Mouse (Mus musculus): Measurements from ENCODE around the gene Ythdc1. TPM values are rescaled to one million over a fixed set of nuclear protein-coding genes. Genes with fewer than 3 reads are reported as not detected.
"Not testable (repeated sequence)": the region's sequence is repeated elsewhere in the genome, so short reads cannot be mapped to it uniquely, and the experiment has no call there.

Gene Ythdc1
- 35.5 and 38.5 TPM in 2 replicates for polyA plus RNA-seq (2016; fragmentation: Nextera tagmentation; extraction: Ambion mirVana)

- peaks cover 12% of the 10 kb centered on the region for H3K4me1 ChIP-seq
- H3K27me3 ChIP-seq (ENCODE audit: low read depth, poor library complexity, severe bottlenecking): no peaks in the 10 kb centered on the region
- peak within 1 kb of the TSS; percentile 99 for H3K27ac ChIP-seq (replicated peaks)
- peaks cover 16% of the 10 kb centered on the region for H3K36me3 ChIP-seq
- peak within 1 kb of the TSS; percentile 91 for H3K4me3 ChIP-seq
- WGBS: under 1% methylated on average over 84 of the region's 111 CpGs
- DNase-seq (ENCODE audit: low spot score): peak; percentile 96
- H3K9me3 ChIP-seq (replicated peaks): no peaks in the 10 kb centered on the region
Measured at GRCm38 (mm10) chr5:86803962-86804940, at the start of gene Ythdc1. TSS of gene Ythdc1 (plus strand) at chr5:86804221.

GRCm38 (mm10) chr5:86769015-86769658, 34.9 kb upstream of the Ythdc1 start:
- DNase-seq (ENCODE audit: low spot score): no peak
- Histone ChIP-seq H3K4me1 (no peaks in the 10 kb centered on the region), H3K9me3 (replicated peaks) (no peaks in the 10 kb centered on the region), H3K36me3 (no peaks in the 10 kb centered on the region), H3K4me3 (no peak overlapping the region), H3K27me3 (ENCODE audit: low read depth, poor library complexity, severe bottlenecking) (no peaks in the 10 kb centered on the region), H3K27ac (replicated peaks) (no peak overlapping the region)
- 75% methylated on average over 3 of the region's 3 CpGs for WGBS

DNA sequence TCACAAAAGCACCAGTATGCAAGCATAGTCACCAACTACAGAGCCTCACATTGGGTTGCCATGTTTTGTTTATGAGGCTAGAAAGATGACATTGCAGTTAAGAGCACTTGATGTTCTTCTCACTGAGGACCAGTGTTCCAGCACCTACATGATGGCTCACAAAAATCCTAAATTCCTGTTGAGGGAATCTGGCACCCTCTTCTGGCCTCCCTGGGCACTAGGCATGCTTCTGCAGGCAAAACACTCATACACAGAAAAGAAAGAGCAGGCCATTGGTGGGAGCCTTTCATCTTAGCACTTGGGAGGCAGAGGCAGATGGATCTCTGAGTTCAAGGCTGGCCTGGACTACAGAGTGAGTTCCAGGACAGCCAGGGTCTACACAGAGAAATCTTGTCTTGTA, 33.0 kb upstream of the Ythdc1 start:
- no peak for DNase-seq (ENCODE audit: low spot score)
- H3K27me3 ChIP-seq (ENCODE audit: low read depth, poor library complexity, severe bottlenecking): no peaks in the 10 kb centered on the region
- H3K4me3 ChIP-seq: no peak overlapping the region
- no peaks in the 10 kb centered on the region for H3K36me3 ChIP-seq
- no peak overlapping the region for H3K27ac ChIP-seq (replicated peaks)
- no peaks in the 10 kb centered on the region for H3K9me3 ChIP-seq (replicated peaks)
- H3K4me1 ChIP-seq: no peaks in the 10 kb centered on the region

- Histone ChIP-seq H3K27ac (replicated peaks) (no peak overlapping the region), H3K27me3 (ENCODE audit: low read depth, poor library complexity, severe bottlenecking) (no peaks in the 10 kb centered on the region), H3K9me3 (replicated peaks) (no peaks in the 10 kb centered on the region), H3K36me3 (no peaks in the 10 kb centered on the region), H3K4me3 (no peak overlapping the region), H3K4me1 (no peaks in the 10 kb centered on the region)
- 95% methylated on average over 5 of the region's 5 CpGs for WGBS
- no peak for DNase-seq (ENCODE audit: low spot score)
Measured at GRCm38 (mm10) chr5:86776941-86777340, 27.1 kb upstream of the Ythdc1 start.

- Histone ChIP-seq H3K4me3 (no peak overlapping the region), H3K27me3 (ENCODE audit: low read depth, poor library complexity, severe bottlenecking) (no peaks in the 10 kb centered on the region), H3K27ac (replicated peaks) (no peak overlapping the region), H3K4me1 (no peaks in the 10 kb centered on the region), H3K9me3 (replicated peaks) (no peaks in the 10 kb centered on the region), H3K36me3 (no peaks in the 10 kb centered on the region)
- DNase-seq (ENCODE audit: low spot score): no peak
- WGBS: 96% methylated on average over 1 of the region's 1 CpGs
Measured at GRCm38 (mm10) chr5:86778471-86778870, 25.6 kb upstream of the Ythdc1 start.

DNA sequence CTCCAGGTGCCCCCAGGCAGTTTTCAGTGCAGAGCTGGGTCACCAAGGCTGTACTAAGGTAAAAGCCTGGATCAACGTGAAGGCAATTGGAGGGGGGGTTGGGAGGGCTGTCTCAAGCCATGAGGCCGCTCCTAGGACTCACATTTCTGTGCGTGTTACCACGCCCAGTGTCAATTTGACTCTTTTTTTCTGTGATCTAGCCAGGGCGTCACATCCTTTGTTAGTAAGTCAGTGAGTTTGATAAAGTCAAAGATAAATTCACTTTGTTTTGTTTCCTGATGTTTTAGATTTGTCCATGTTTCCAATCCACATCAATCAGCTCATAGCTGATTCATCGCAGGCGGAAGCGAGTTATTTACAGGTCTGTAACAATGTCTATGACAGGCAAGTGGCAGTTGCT, 21.0 kb upstream of the Ythdc1 start:
- DNase-seq (ENCODE audit: low spot score): no peak
- no peak overlapping the region for H3K27ac ChIP-seq (replicated peaks)
- WGBS: 78% methylated on average over 8 of the region's 8 CpGs
- peaks cover 4% of the 10 kb centered on the region; the same call in 1 of the 2 replicates for H3K4me1 ChIP-seq
- no peaks in the 10 kb centered on the region for H3K27me3 ChIP-seq (ENCODE audit: low read depth, poor library complexity, severe bottlenecking)
- no peaks in the 10 kb centered on the region for H3K9me3 ChIP-seq (replicated peaks)
- no peaks in the 10 kb centered on the region for H3K36me3 ChIP-seq
- no peak overlapping the region for H3K4me3 ChIP-seq

GRCm38 (mm10) chr5:86784205-86784604, 19.8 kb upstream of the Ythdc1 start:
- 95% methylated on average over 1 of the region's 1 CpGs for WGBS

DNA sequence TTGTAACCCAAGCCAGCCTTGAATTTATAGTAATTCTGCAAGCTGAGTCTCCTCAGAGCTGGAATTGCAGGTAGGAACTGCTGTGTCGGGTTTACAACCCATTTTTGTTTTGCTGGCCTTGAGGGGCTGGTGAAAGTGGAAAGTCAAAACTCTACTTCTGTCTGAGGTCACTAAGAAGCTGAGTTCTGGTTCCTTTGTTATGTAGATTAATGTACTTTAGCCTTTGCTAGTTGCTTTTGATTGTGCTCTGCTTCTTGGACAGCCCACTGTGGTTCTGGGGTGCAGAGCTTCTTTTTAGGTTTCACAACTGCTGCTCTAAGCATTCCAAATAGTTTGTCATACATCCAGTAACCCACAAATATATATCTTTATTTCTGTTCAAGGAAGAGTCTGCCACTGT, 17.2 kb upstream of the Ythdc1 start:
- no peak overlapping the region for H3K4me3 ChIP-seq
- H3K36me3 ChIP-seq: no peaks in the 10 kb centered on the region
- DNase-seq (ENCODE audit: low spot score): no peak
- no peak overlapping the region for H3K27ac ChIP-seq (replicated peaks)
- no peaks in the 10 kb centered on the region for H3K9me3 ChIP-seq (replicated peaks)
- peaks cover 4% of the 10 kb centered on the region; the same call in 1 of the 2 replicates for H3K4me1 ChIP-seq
- no peaks in the 10 kb centered on the region for H3K27me3 ChIP-seq (ENCODE audit: low read depth, poor library complexity, severe bottlenecking)
- WGBS: 38% methylated on average over 1 of the region's 1 CpGs

More at GRCm38 (mm10) chr5:86784205-86784604, 19.8 kb upstream of the Ythdc1 start:
- Histone ChIP-seq H3K9me3 (replicated peaks) (no peaks in the 10 kb centered on the region), H3K27ac (replicated peaks) (no peak overlapping the region), H3K4me3 (no peak overlapping the region), H3K27me3 (ENCODE audit: low read depth, poor library complexity, severe bottlenecking) (no peaks in the 10 kb centered on the region), H3K4me1 (peaks cover 4% of the 10 kb centered on the region; the same call in 1 of the 2 replicates), H3K36me3 (no peaks in the 10 kb centered on the region)
- DNase-seq (ENCODE audit: low spot score): no peak

DNA sequence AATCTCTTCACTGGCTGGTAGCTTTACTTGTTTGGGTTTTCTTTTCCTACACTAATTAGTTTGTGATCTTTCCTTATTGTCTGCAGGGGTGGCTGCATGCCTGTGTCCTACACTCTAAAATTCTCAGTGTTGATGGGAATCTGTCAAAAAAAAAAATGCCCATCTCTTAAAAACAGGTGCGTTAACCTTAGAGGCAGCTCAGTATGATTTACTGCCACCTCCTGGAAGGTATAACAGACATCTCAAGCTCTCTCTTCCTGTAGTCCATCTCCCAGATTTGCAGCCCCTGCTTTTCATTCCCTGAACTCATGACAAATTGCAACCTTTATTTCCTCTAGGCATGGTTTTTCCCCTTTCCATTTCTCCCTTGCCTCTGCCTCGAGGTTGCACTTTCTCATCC, 14.1 kb upstream of the Ythdc1 start:
- H3K27ac ChIP-seq (replicated peaks): no peak overlapping the region
- 83% methylated on average over 2 of the region's 2 CpGs for WGBS
- H3K9me3 ChIP-seq (replicated peaks): no peaks in the 10 kb centered on the region
- H3K36me3 ChIP-seq: no peaks in the 10 kb centered on the region
- no peak for DNase-seq (ENCODE audit: low spot score)
- no peak overlapping the region for H3K4me3 ChIP-seq
- H3K27me3 ChIP-seq (ENCODE audit: low read depth, poor library complexity, severe bottlenecking): no peaks in the 10 kb centered on the region
- H3K4me1 ChIP-seq: peaks cover 4% of the 10 kb centered on the region; the same call in 1 of the 2 replicates

- Histone ChIP-seq H3K4me3 (no peak overlapping the region), H3K36me3 (no peaks in the 10 kb centered on the region), H3K9me3 (replicated peaks) (no peaks in the 10 kb centered on the region), H3K4me1 (no peaks in the 10 kb centered on the region), H3K27ac (replicated peaks) (no peak overlapping the region), H3K27me3 (ENCODE audit: low read depth, poor library complexity, severe bottlenecking) (no peaks in the 10 kb centered on the region)
- no peak for DNase-seq (ENCODE audit: low spot score)
- WGBS: 69% methylated on average over 4 of the region's 4 CpGs
Measured at GRCm38 (mm10) chr5:86792249-86792648, 11.8 kb upstream of the Ythdc1 start.

GRCm38 (mm10) chr5:86792807-86793206, 11.2 kb upstream of the Ythdc1 start:
- no peaks in the 10 kb centered on the region for H3K27me3 ChIP-seq (ENCODE audit: low read depth, poor library complexity, severe bottlenecking)
- no peaks in the 10 kb centered on the region for H3K9me3 ChIP-seq (replicated peaks)
- H3K4me3 ChIP-seq: no peak overlapping the region
- H3K36me3 ChIP-seq: no peaks in the 10 kb centered on the region
- H3K27ac ChIP-seq (replicated peaks): no peak overlapping the region
- WGBS: 75% methylated on average over 8 of the region's 8 CpGs
- DNase-seq (ENCODE audit: low spot score): no peak
- H3K4me1 ChIP-seq: no peaks in the 10 kb centered on the region

DNA sequence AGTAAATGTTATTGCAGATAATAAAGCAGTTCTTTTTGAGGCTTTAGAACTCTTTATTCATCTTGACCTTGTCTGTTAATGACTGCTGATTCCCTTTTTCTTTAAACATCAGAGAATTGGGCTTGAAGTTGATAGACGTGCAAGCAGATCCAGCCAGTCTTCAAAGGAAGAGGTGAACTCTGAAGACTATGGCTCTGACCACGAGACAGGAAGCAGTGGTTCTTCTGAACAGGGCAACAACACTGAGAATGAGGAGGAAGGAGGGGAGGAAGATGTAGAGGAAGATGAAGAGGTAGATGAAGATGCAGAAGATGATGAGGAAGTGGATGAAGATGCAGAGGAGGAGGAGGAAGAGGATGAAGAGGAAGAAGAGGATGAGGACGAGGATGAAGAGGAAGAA, 12.8 kb downstream of the Ythdc1 start:
- Histone ChIP-seq H3K4me3 (no peak overlapping the region), H3K36me3 (peaks cover 73% of the 10 kb centered on the region), H3K4me1 (no peaks in the 10 kb centered on the region), H3K27ac (replicated peaks) (no peak overlapping the region), H3K27me3 (ENCODE audit: low read depth, poor library complexity, severe bottlenecking) (no peaks in the 10 kb centered on the region), H3K9me3 (replicated peaks) (no peaks in the 10 kb centered on the region)
- no peak for DNase-seq (ENCODE audit: low spot score)
- WGBS: 91% methylated on average over 3 of the region's 3 CpGs

DNA sequence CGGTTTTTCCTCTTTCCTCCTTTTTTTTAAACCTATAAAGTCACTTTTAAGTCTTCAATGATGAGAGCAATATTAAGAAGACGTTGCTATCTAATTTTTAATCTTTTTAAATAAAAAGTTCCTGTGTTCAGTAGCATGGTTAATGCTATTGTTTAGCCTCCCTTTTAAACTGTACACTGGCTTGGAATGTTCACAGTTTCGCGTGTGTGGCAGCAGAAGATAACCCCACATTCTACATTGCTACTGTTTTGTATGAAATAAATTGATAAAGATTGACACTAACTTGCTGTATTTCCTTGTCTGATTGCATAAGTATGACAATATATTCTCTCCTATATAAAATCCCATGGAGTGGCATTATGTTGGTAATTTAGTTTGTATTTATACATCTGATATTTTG, 32.4 kb downstream of the Ythdc1 start:
- H3K27ac ChIP-seq (replicated peaks); H3K9me3 ChIP-seq (replicated peaks); H3K4me3 ChIP-seq; H3K4me1 ChIP-seq; DNase-seq (ENCODE audit: low spot score); H3K27me3 ChIP-seq (ENCODE audit: low read depth, poor library complexity, severe bottlenecking): not testable (repeated sequence)
- H3K36me3 ChIP-seq: peaks cover 69% of the 10 kb centered on the region
- WGBS: 94% methylated on average over 4 of the region's 4 CpGs
